Mouse (Mus musculus) bone marrow macrophage, adult 2 months (primary cell): ENCODE data around the gene Myadml2.

Experiments
- CTCF ChIP-seq: IDR thresholded peaks from 2 replicates; pipeline ENCODE4 v1.5.1; 2012; ENCODE audit warnings: low read depth, mild to moderate bottlenecking, low read length, moderate library complexity
- POLR2A ChIP-seq: IDR thresholded peaks from 2 replicates; pipeline ENCODE4 v1.6.1; 2012; ENCODE audit warnings: mild to moderate bottlenecking, low read depth, low read length, borderline replicate concordance

GRCm38 (mm10) chr11:120634810-120635209, 13.1 kb downstream of the Myadml2 start:
- TF ChIP-seq CTCF (no peak), POLR2A (no peak)
